Mouse (Mus musculus) limb, embryonic 11.5 days (tissue): ENCODE measurements around the gene Brms1. TPM values are rescaled to one million over a fixed set of nuclear protein-coding genes. Genes with fewer than 3 reads are reported as not detected.
A peak's percentile ranks its signal among the peaks of the same experiment; 100 is the strongest.

ENCODE experiments used
- ATAC-seq: fragments of 200-750 bp; cut with Nextera tagmentation; 2 replicates; pipeline ENCODE4 v1.8.0; 2017; ENCODE audit warnings: low read depth; ENCODE audit not compliant: insufficient number of reproducible peaks, low FRiP score, low TSS enrichment
- DNase-seq: peaks from one replicate; pipeline ENCODE4 v3.0.0-alpha.2; 2015; ENCODE audit warnings: low spot score
- H3K27ac ChIP-seq: fragments of 300-500 bp; sonication (generic); replicated peaks from 2 replicates; pipeline ENCODE4 v1.5.1; 2014; ENCODE audit warnings: low read depth, mild to moderate bottlenecking, low read length
- H3K27me3 ChIP-seq: fragments of 300-500 bp; sonication (generic); 2 replicates; pipeline ENCODE4 v1.6.1; 2014; ENCODE audit warnings: mild to moderate bottlenecking, low read length, mixed read lengths; ENCODE audit not compliant: control insufficient read depth, insufficient read depth
- H3K36me3 ChIP-seq: fragments of 300-500 bp; sonication (generic); 2 replicates; pipeline ENCODE4 v1.6.1; 2014; ENCODE audit warnings: mild to moderate bottlenecking, low read length, moderate library complexity, mixed read lengths; ENCODE audit not compliant: control insufficient read depth, insufficient read depth
- H3K4me1 ChIP-seq: fragments of 300-500 bp; sonication (generic); 2 replicates; pipeline ENCODE4 v1.6.1; 2014; ENCODE audit warnings: low read length, mixed read lengths; ENCODE audit not compliant: control insufficient read depth, insufficient read depth
- H3K4me2 ChIP-seq: fragments of 300-500 bp; sonication (generic); 2 replicates; pipeline ENCODE4 v1.6.1; 2014; ENCODE audit warnings: low read depth, mild to moderate bottlenecking, moderate library complexity; ENCODE audit not compliant: severe bottlenecking
- H3K4me3 ChIP-seq: fragments of 300-500 bp; sonication (generic); 2 replicates; pipeline ENCODE4 v1.5.1; 2014; ENCODE audit warnings: low read depth, low read length
- H3K9ac ChIP-seq: fragments of 300-500 bp; sonication (generic); 2 replicates; pipeline ENCODE4 v1.6.1; 2014; ENCODE audit warnings: mild to moderate bottlenecking, low read length
- H3K9me3 ChIP-seq: fragments of 300-500 bp; sonication (generic); 2 replicates; pipeline ENCODE4 v1.6.1; 2016; ENCODE audit warnings: low read length; ENCODE audit not compliant: control insufficient read depth
- WGBS: fragments of 180-500 bp; shearing (Covaris S2); extraction: QIAGEN DNeasy Blood & Tissue Kit; methylation state at CpG from one replicate; pipeline ENCODE4 v1.1.7; 2014; 5-methylcytosine and 5-hydroxymethylcytosine counted together
- polyA plus RNA-seq: library from polyadenylated mRNA; unstranded; fragments of >200 nt; fragmentation: Nextera tagmentation; extraction: Ambion mirVana; gene quantifications from 2 replicates; pipeline ENCODE4 v1.2.1, GENCODE M21; 2014

Gene Brms1
- polyA plus RNA-seq, 1 experiment from 2014 or later: 61.2 TPM

- DNase-seq: no peak
- H3K4me3 ChIP-seq: no peak overlapping the region
- H3K36me3 ChIP-seq: peaks cover 3% of the 10 kb centered on the region
- no peak overlapping the region for H3K27ac ChIP-seq
- no peaks in the 10 kb centered on the region for H3K27me3 ChIP-seq
- no peak overlapping the region for H3K4me2 ChIP-seq
- no peaks in the 10 kb centered on the region for H3K4me1 ChIP-seq
- no peak for ATAC-seq
- 87% methylated on average over 8 of the region's 8 CpGs for WGBS
- H3K9ac ChIP-seq: no peak overlapping the region
- H3K9me3 ChIP-seq: no peaks in the 10 kb centered on the region
Observed at GRCm38 (mm10) chr19:5026111-5026510, 15.0 kb upstream of the Brms1 start.

- no peak for DNase-seq
- WGBS: 84% methylated on average over 3 of the region's 3 CpGs
- no peak overlapping the region for H3K27ac ChIP-seq
- H3K36me3 ChIP-seq: peaks cover 3% of the 10 kb centered on the region
- ATAC-seq: no peak
- H3K4me1 ChIP-seq: 0 out of 2 replicates have a peak, but pooled peaks cover 2% of the 10 kb centered on the region
- H3K9ac ChIP-seq: no peak overlapping the region
- no peaks in the 10 kb centered on the region for H3K27me3 ChIP-seq
- no peak overlapping the region for H3K4me2 ChIP-seq
- H3K9me3 ChIP-seq: no peaks in the 10 kb centered on the region
- H3K4me3 ChIP-seq: no peak overlapping the region
Observed at GRCm38 (mm10) chr19:5032686-5033085, 8.5 kb upstream of the Brms1 start.

GRCm38 (mm10) chr19:5036577-5036976 is 4.6 kb upstream of the Brms1 start:
- Histone ChIP-seq H3K4me1 (peaks cover 17% of the 10 kb centered on the region; the same call in 1 of the 2 replicates), H3K4me3 (no peak overlapping the region), H3K4me2 (no peak overlapping the region), H3K9me3 (no peaks in the 10 kb centered on the region), H3K27me3 (no peaks in the 10 kb centered on the region), H3K27ac (no peak overlapping the region), H3K9ac (no peak overlapping the region), H3K36me3 (no peaks in the 10 kb centered on the region)
- WGBS: 82% methylated on average over 4 of the region's 4 CpGs
- no peak for DNase-seq
- no peak for ATAC-seq

- ATAC-seq (peak; percentile 28; the same call in 1 of the 2 replicates), DNase-seq (peak; percentile 95)
- H3K27me3 ChIP-seq: no peaks in the 10 kb centered on the region
- H3K4me2 ChIP-seq: peak overlapping the region; percentile 99
- H3K9me3 ChIP-seq: no peaks in the 10 kb centered on the region
- 5% methylated on average over 32 of the region's 32 CpGs for WGBS
- H3K27ac ChIP-seq: 0 out of 2 replicates have a peak overlapping the region, but pooled peaks have one; percentile 60
- H3K9ac ChIP-seq: peak overlapping the region; percentile 87
- H3K4me3 ChIP-seq: peak overlapping the region; percentile 82
- H3K4me1 ChIP-seq: peaks cover 21% of the 10 kb centered on the region; the same call in 1 of the 2 replicates
- no peaks in the 10 kb centered on the region for H3K36me3 ChIP-seq
Observed at GRCm38 (mm10) chr19:5037678-5038571, 3.2 kb upstream of the Brms1 start.

- H3K36me3 ChIP-seq: no peaks in the 10 kb centered on the region
- H3K27ac ChIP-seq: 0 out of 2 replicates have a peak within 1 kb of the TSS, but pooled peaks have one; percentile 60
- peak within 1 kb of the TSS; percentile 87 for H3K9ac ChIP-seq
- H3K4me3 ChIP-seq: peak within 1 kb of the TSS; percentile 82
- peaks cover 21% of the 10 kb centered on the region; the same call in 1 of the 2 replicates for H3K4me1 ChIP-seq
- DNase-seq (peak; percentile 93), ATAC-seq (peak; percentile 82)
- no peaks in the 10 kb centered on the region for H3K27me3 ChIP-seq
- no peaks in the 10 kb centered on the region for H3K9me3 ChIP-seq
- H3K4me2 ChIP-seq: peak within 1 kb of the TSS; percentile 99
- WGBS: under 1% methylated on average over 44 of the region's 44 CpGs
Observed at GRCm38 (mm10) chr19:5038709-5039156, 2.4 kb upstream of the Brms1 start, which contains the start of the genes B4gat1 and AC124502.3. Gene B4gat1, plus strand, starts transcription at chr19:5038826. Gene AC124502.3, plus strand, starts transcription at chr19:5038891.

- Histone ChIP-seq H3K27ac (no peak overlapping the region), H3K4me2 (peak overlapping the region; percentile 99), H3K4me3 (peak overlapping the region; percentile 82), H3K4me1 (peaks cover 21% of the 10 kb centered on the region; the same call in 1 of the 2 replicates), H3K36me3 (no peaks in the 10 kb centered on the region), H3K9me3 (no peaks in the 10 kb centered on the region), H3K9ac (peak overlapping the region; percentile 87), H3K27me3 (no peaks in the 10 kb centered on the region)
- DNase-seq (no peak), ATAC-seq (0 out of 2 replicates have a peak, but pooled peaks have one; percentile 12)
- WGBS: 12% methylated on average over 41 of the region's 41 CpGs
Observed at GRCm38 (mm10) chr19:5039301-5040114, 1.6 kb upstream of the Brms1 start.

GRCm38 (mm10) chr19:5041588-5041987 is 434 bp downstream of the Brms1 start:
- WGBS: 3% methylated on average over 16 of the region's 16 CpGs
- Histone ChIP-seq H3K4me1 (peaks cover 21% of the 10 kb centered on the region; the same call in 1 of the 2 replicates), H3K4me2 (peak overlapping the region; percentile 99), H3K27me3 (no peaks in the 10 kb centered on the region), H3K27ac (no peak overlapping the region), H3K9ac (peak overlapping the region; percentile 81), H3K4me3 (peak overlapping the region; percentile 91), H3K9me3 (no peaks in the 10 kb centered on the region), H3K36me3 (no peaks in the 10 kb centered on the region; the same call in 1 of the 2 replicates)
- DNase-seq (no peak), ATAC-seq (peak; percentile 22; the same call in 1 of the 2 replicates)

GRCm38 (mm10) chr19:5045531-5045930 is 4.4 kb downstream of the Brms1 start:
- WGBS: 82% methylated on average over 4 of the region's 4 CpGs
- H3K36me3 ChIP-seq: peaks cover 8% of the 10 kb centered on the region
- H3K4me2 ChIP-seq: no peak overlapping the region
- DNase-seq (no peak), ATAC-seq (no peak)
- no peak overlapping the region for H3K27ac ChIP-seq
- no peak overlapping the region for H3K4me3 ChIP-seq
- peaks cover 13% of the 10 kb centered on the region for H3K4me1 ChIP-seq
- no peaks in the 10 kb centered on the region for H3K9me3 ChIP-seq
- H3K9ac ChIP-seq: no peak overlapping the region
- peaks cover 2% of the 10 kb centered on the region; the same call in 1 of the 2 replicates for H3K27me3 ChIP-seq
